22 mouse cellular contexts compared by ENCODE assay signal in the genomic region with DNA sequence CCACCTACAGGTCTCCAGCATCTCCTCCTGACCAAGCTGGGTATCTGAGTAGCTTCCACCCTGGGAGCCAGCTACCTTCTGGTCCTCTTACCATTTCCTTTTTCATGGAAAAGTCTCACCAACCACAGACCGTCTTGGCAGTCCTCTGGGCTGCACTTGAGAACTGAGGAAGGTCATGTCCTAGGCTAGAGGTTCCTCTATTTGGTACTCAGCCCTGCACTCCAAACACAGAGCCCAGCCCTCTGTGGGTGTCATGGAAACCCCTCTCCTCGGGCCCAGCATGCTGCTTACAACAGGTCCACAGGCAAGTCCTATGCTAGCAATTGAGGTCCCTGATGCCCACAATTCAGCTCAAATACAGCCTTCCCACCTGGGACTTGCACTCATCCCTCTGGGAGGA.
"Had no signal": no experiment of that assay in that cellular context is flagged by ENCODE, and none has a peak within 500 bp of the region (broad histone marks: within the 10 kb centered on the region; RNA-seq: fewer than 3 reads in every experiment).

No protein-coding gene starts in this region.

- ATAC-seq: hindbrain, postnatal 0 days; intestine, embryonic 16.5 days; liver, embryonic 12.5 days had no signal

- DNase-seq: gastrocnemius, postnatal 14 days; gastrocnemius, postnatal 36 days; heart, adult 18-20 months; heart, postnatal 14 days; heart, postnatal 36 days; kidney, adult 11 months; kidney, adult 2 months; kidney, adult 9 months; kidney, postnatal 14 days; kidney, postnatal 36 days; left cerebral cortex, postnatal 4 days had no signal

- H3K27ac ChIP-seq: heart, embryonic 13.5 days; heart, embryonic 15.5 days; hindbrain, embryonic 13.5 days; hindbrain, embryonic 15.5 days; hindbrain, postnatal 0 days; kidney, embryonic 15.5 days; kidney, postnatal 0 days; limb, embryonic 13.5 days; limb, embryonic 15.5 days; liver, embryonic 12.5 days had no signal

- H3K4me3 ChIP-seq: heart, embryonic 13.5 days; heart, embryonic 15.5 days; hindbrain, embryonic 13.5 days; hindbrain, embryonic 15.5 days; kidney, embryonic 15.5 days; limb, embryonic 13.5 days; limb, embryonic 15.5 days; liver, embryonic 12.5 days had no signal
